Mouse (Mus musculus): ENCODE results near the gene Exoc2. TPM values are rescaled to one million over a fixed set of nuclear protein-coding genes. Genes with fewer than 3 reads are reported as not detected.

Gene Exoc2
- total and polyA plus RNA-seq, 3 experiments, result 22.1 to 26.0 TPM; not detected in 1

- DNase-seq (ENCODE audit: low read depth, low spot score), result no peak
- Histone ChIP-seq H3K36me3 (ENCODE audit: control insufficient read depth in 1 of 2, insufficient read depth in 2 of 2, low read length in 2 of 2) (no peaks in the 10 kb centered on the region; a peak in 1 of 4 replicates), H3K9ac (ENCODE audit: control insufficient read depth, low read depth, low read length, poor library complexity, severe bottlenecking) (no peak overlapping the region), H3K27me3 (ENCODE audit: control insufficient read depth in 1 of 2, insufficient read depth in 2 of 2, low read length in 2 of 2) (no peaks in the 10 kb centered on the region), H3K9me3 (replicated peaks; ENCODE audit: insufficient read depth, low read length) (no peaks in the 10 kb centered on the region), H3K27ac (ENCODE audit: control insufficient read depth, low read depth, low read length) (no peak overlapping the region), H3K79me2 (ENCODE audit: control insufficient read depth, insufficient read depth, low read length, poor library complexity) (no peaks in the 10 kb centered on the region), H3K4me1 (ENCODE audit: control insufficient read depth in 1 of 2, insufficient read depth in 2 of 2, low read length in 2 of 2) (no peaks in the 10 kb centered on the region), H3K4me3 (ENCODE audit: control insufficient read depth in 1 of 2, insufficient read depth in 1 of 2, low read depth in 2 of 2, low read length in 2 of 2) (no peak overlapping the region)
- TF ChIP-seq EP300 (IDR thresholded peaks at IDR 0.05; ENCODE audit: low read depth in 1 of 2, low read length in 2 of 2) (no peak), USF1 (IDR thresholded peaks at IDR 0.05; ENCODE audit: low read depth, low read length) (no peak), GABPA (IDR thresholded peaks at IDR 0.05; ENCODE audit: low read depth, low read length) (no peak), SMC3 (IDR thresholded peaks at IDR 0.05; ENCODE audit: low read depth, low read length) (no peak), MAFK (IDR thresholded peaks at IDR 0.05; ENCODE audit: borderline replicate concordance, low read depth, low read length) (no peak), NRF1 (IDR thresholded peaks at IDR 0.05; ENCODE audit: insufficient read depth, low read depth, low read length, poor library complexity, severe bottlenecking) (no peak), TBP (IDR thresholded peaks at IDR 0.05; ENCODE audit: low read depth, low read length) (no peak), KAT2A (conservative IDR thresholded peaks at IDR 0.05; ENCODE audit: low read depth, low read length) (no peak), POLR2AphosphoS2 (IDR thresholded peaks at IDR 0.05; ENCODE audit: low read length) (no peak), HCFC1 (IDR thresholded peaks at IDR 0.05; ENCODE audit: low read depth, low read length) (no peak), MAX (IDR thresholded peaks at IDR 0.05; ENCODE audit: low read length) (no peak), MXI1 (IDR thresholded peaks at IDR 0.05; ENCODE audit: low read depth, low read length) (no peak), CHD2 (IDR thresholded peaks at IDR 0.05; ENCODE audit: low read length) (no peak)
These were observed 142.5 kb downstream of the Exoc2 start for GRCm38 (mm10) chr13:30831369-30831768.

DNA sequence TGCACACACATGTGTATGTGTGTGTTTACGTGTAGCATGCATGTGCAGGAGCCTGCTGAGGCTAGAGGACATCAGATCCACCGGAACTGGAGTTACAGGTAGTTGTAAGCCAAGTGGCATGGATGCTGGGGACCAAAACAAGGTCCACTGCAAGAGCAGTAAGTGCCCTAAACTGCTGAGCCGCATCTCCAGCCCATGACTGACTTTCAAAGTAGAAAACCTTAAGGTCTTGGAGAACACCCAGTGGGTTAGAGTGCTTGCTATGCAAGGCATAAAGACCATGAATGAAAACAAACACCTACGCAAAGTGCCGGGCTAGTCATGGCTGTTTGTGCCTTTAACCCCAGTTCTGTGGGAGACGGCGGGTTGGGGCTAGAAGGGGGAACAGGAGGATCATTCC, 147.4 kb downstream of the Exoc2 start:
- TF ChIP-seq CHD2 (IDR thresholded peaks at IDR 0.05; ENCODE audit: low read length) (no peak), TBP (IDR thresholded peaks at IDR 0.05; ENCODE audit: low read depth, low read length) (no peak), GATA1 (IDR thresholded peaks at IDR 0.05; ENCODE audit: low read depth, low read length) (no peak), CTCF (IDR thresholded peaks at IDR 0.05 in 2 of 3, conservative IDR thresholded peaks at IDR 0.05 in 1 of 3; ENCODE audit: control insufficient read depth in 1 of 3, insufficient read depth in 1 of 3, low read depth in 2 of 3, low read length in 3 of 3, poor library complexity in 1 of 3, severe bottlenecking in 1 of 3) (no peak), NRF1 (IDR thresholded peaks at IDR 0.05; ENCODE audit: insufficient read depth, low read depth, low read length, poor library complexity, severe bottlenecking) (no peak), JUND (IDR thresholded peaks at IDR 0.05; ENCODE audit: low read depth, low read length) (no peak), ZC3H11A (IDR thresholded peaks at IDR 0.05; ENCODE audit: low read depth, low read length) (no peak), MAZ (IDR thresholded peaks at IDR 0.05; ENCODE audit: low read depth, low read length) (no peak), RAD21 (IDR thresholded peaks at IDR 0.05; ENCODE audit: low read depth, low read length) (no peak), POLR2AphosphoS2 (IDR thresholded peaks at IDR 0.05; ENCODE audit: low read length) (no peak), SMC3 (IDR thresholded peaks at IDR 0.05; ENCODE audit: low read depth, low read length) (no peak), MAX (IDR thresholded peaks at IDR 0.05; ENCODE audit: low read length) (no peak), HCFC1 (IDR thresholded peaks at IDR 0.05; ENCODE audit: low read depth, low read length) (no peak), MXI1 (IDR thresholded peaks at IDR 0.05; ENCODE audit: low read depth, low read length) (no peak), E2F4 (IDR thresholded peaks at IDR 0.05; ENCODE audit: borderline replicate concordance, low read depth, low read length) (no peak), MYB (IDR thresholded peaks at IDR 0.05; ENCODE audit: low read depth, low read length) (no peak), KAT2A (conservative IDR thresholded peaks at IDR 0.05; ENCODE audit: low read depth, low read length) (no peak), ZKSCAN1 (IDR thresholded peaks at IDR 0.05; ENCODE audit: low read depth, low read length) (no peak)
- H3K36me3 ChIP-seq (ENCODE audit: control insufficient read depth in 1 of 2, insufficient read depth in 2 of 2, low read length in 2 of 2), result no peaks in the 10 kb centered on the region; a peak in 2 of 4 replicates
- no peak overlapping the region for H3K9ac ChIP-seq (ENCODE audit: control insufficient read depth, low read depth, low read length, poor library complexity, severe bottlenecking)

More for the DNA sequence above, 147.4 kb downstream of the Exoc2 start:
- DNase-seq (ENCODE audit: low read depth, low spot score), result no peak
- H3K27ac ChIP-seq (ENCODE audit: control insufficient read depth, low read depth, low read length), result no peak overlapping the region
- H3K4me3 ChIP-seq (ENCODE audit: control insufficient read depth in 1 of 2, insufficient read depth in 1 of 2, low read depth in 2 of 2, low read length in 2 of 2), result no peak overlapping the region
- H3K27me3 ChIP-seq (ENCODE audit: control insufficient read depth in 1 of 2, insufficient read depth in 2 of 2, low read length in 2 of 2), result no peaks in the 10 kb centered on the region
- no peaks in the 10 kb centered on the region for H3K4me1 ChIP-seq (ENCODE audit: control insufficient read depth in 1 of 2, insufficient read depth in 2 of 2, low read length in 2 of 2)
- no peaks in the 10 kb centered on the region for H3K9me3 ChIP-seq (replicated peaks; ENCODE audit: insufficient read depth, low read length)
- H3K79me2 ChIP-seq (ENCODE audit: control insufficient read depth, insufficient read depth, low read length, poor library complexity), result no peaks in the 10 kb centered on the region
